In genomic region chr7:58151713-58152112, GRCm38 (mm10) we compare ENCODE assay signal across 20 mouse cellular contexts.
A peak's percentile ranks its signal among the peaks of the same experiment; 100 is the strongest.
DNase-seq lines count a peak whose midpoint lies in the region; ATAC-seq and TF ChIP-seq lines count a peak whose summit lies in the region.
"Had no signal": no experiment of that assay in that cellular context is flagged by ENCODE, and none has a peak within 500 bp of the region (broad histone marks: within the 10 kb centered on the region; RNA-seq: fewer than 3 reads in every experiment).

No protein-coding gene starts in this region.

- no peaks in the 10 kb centered on the region for H3K4me1 ChIP-seq in forebrain, postnatal 0 days (ENCODE audit: insufficient read depth)
- H3K4me1 ChIP-seq in forebrain, embryonic 10.5 days, result no peaks in the 10 kb centered on the region
- H3K4me1 ChIP-seq in midbrain, postnatal 0 days (ENCODE audit: insufficient read depth, low read length), result no peaks in the 10 kb centered on the region
- no peaks in the 10 kb centered on the region for H3K4me1 ChIP-seq in midbrain, embryonic 10.5 days
- H3K4me1 ChIP-seq: embryonic facial prominence, embryonic 13.5 days; heart, embryonic 12.5 days; hindbrain, embryonic 10.5 days; hindbrain, embryonic 15.5 days had no signal

- H3K27ac ChIP-seq in forebrain, postnatal 0 days (ENCODE audit: low read depth, low read length), result no peak overlapping the region
- no peak overlapping the region for H3K27ac ChIP-seq in forebrain, embryonic 10.5 days
- H3K27ac ChIP-seq in midbrain, postnatal 0 days (ENCODE audit: low read depth, low read length), result no peak overlapping the region
- no peak overlapping the region for H3K27ac ChIP-seq in midbrain, embryonic 10.5 days (replicated peaks)
- H3K27ac ChIP-seq: embryonic facial prominence, embryonic 13.5 days; gastrocnemius, adult 2 months; hindbrain, embryonic 10.5 days; hindbrain, embryonic 15.5 days had no signal

- H3K9me3 ChIP-seq in forebrain, postnatal 0 days (ENCODE audit: low read length), result no peaks in the 10 kb centered on the region
- no peaks in the 10 kb centered on the region for H3K9me3 ChIP-seq in forebrain, embryonic 10.5 days
- H3K9me3 ChIP-seq in midbrain, postnatal 0 days (ENCODE audit: low read length), result no peaks in the 10 kb centered on the region
- no peaks in the 10 kb centered on the region for H3K9me3 ChIP-seq in midbrain, embryonic 10.5 days (replicated peaks)
- H3K9me3 ChIP-seq: embryonic facial prominence, embryonic 13.5 days; hindbrain, embryonic 10.5 days; hindbrain, embryonic 15.5 days had no signal

- ATAC-seq in forebrain, postnatal 0 days, result peak; percentile 53; the same call in 1 of the 2 replicates
- ATAC-seq in midbrain, postnatal 0 days (ENCODE audit: low FRiP score), result no peak
- ATAC-seq: inflammation-experienced regulatory T-cells, adult 6 months; Patski had no signal

- no peak overlapping the region for H3K4me2 ChIP-seq in forebrain, postnatal 0 days (ENCODE audit: low read depth)
- H3K4me2 ChIP-seq in midbrain, postnatal 0 days (ENCODE audit: low read depth, low read length, poor library complexity, severe bottlenecking), result no peak overlapping the region
- H3K4me2 ChIP-seq: embryonic facial prominence, embryonic 13.5 days; heart, embryonic 12.5 days; hindbrain, embryonic 15.5 days had no signal

- WGBS in forebrain, postnatal 0 days, result 48% methylated on average over 3 of the region's 3 CpGs
- 55% methylated on average over 3 of the region's 3 CpGs for WGBS in forebrain, embryonic 10.5 days
- WGBS in midbrain, postnatal 0 days, result 46% methylated on average over 3 of the region's 3 CpGs
- WGBS in midbrain, embryonic 10.5 days, result 74% methylated on average over 3 of the region's 3 CpGs

- no peak overlapping the region for H3K9ac ChIP-seq in forebrain, postnatal 0 days
- H3K9ac ChIP-seq in midbrain, postnatal 0 days (replicated peaks; ENCODE audit: low read length, poor library complexity, severe bottlenecking), result no peak overlapping the region
- H3K9ac ChIP-seq: embryonic facial prominence, embryonic 13.5 days; heart, embryonic 12.5 days; hindbrain, embryonic 15.5 days had no signal

- no peak overlapping the region for H3K4me3 ChIP-seq in forebrain, postnatal 0 days (ENCODE audit: low read depth, low read length)
- H3K4me3 ChIP-seq in forebrain, embryonic 10.5 days, result no peak overlapping the region
- no peak overlapping the region for H3K4me3 ChIP-seq in midbrain, postnatal 0 days (ENCODE audit: low read depth, low read length)
- H3K4me3 ChIP-seq in midbrain, embryonic 10.5 days, result no peak overlapping the region
- H3K4me3 ChIP-seq: embryonic facial prominence, embryonic 13.5 days; gastrocnemius, adult 2 months; heart, embryonic 12.5 days; hindbrain, embryonic 10.5 days; hindbrain, embryonic 15.5 days had no signal

- no peaks in the 10 kb centered on the region for H3K36me3 ChIP-seq in forebrain, postnatal 0 days (ENCODE audit: insufficient read depth)
- H3K36me3 ChIP-seq in forebrain, embryonic 10.5 days (replicated peaks), result no peaks in the 10 kb centered on the region
- H3K36me3 ChIP-seq in midbrain, postnatal 0 days (ENCODE audit: insufficient read depth, low read length), result no peaks in the 10 kb centered on the region
- no peaks in the 10 kb centered on the region for H3K36me3 ChIP-seq in midbrain, embryonic 10.5 days
- H3K36me3 ChIP-seq: embryonic facial prominence, embryonic 13.5 days; heart, embryonic 12.5 days; hindbrain, embryonic 10.5 days; hindbrain, embryonic 15.5 days had no signal

- TF ChIP-seq POLR2A in brain, embryonic 14.5 days (IDR thresholded peaks at IDR 0.05; ENCODE audit: borderline replicate concordance, extremely low read depth, insufficient read depth, insufficient read length, poor library complexity, severe bottlenecking), result no peak

- TF ChIP-seq CTCF in forebrain, postnatal 0 days (IDR thresholded peaks at IDR 0.05; ENCODE audit: low read depth), result no peak
- TF ChIP-seq CTCF in midbrain, postnatal 0 days (IDR thresholded peaks at IDR 0.05), result no peak
- TF ChIP-seq CTCF in brain, embryonic 14.5 days (IDR thresholded peaks at IDR 0.05; ENCODE audit: borderline replicate concordance, extremely low read depth, insufficient read depth, insufficient read length), result no peak

- peak; percentile 15 for DNase-seq in forebrain, postnatal 0 days
- DNase-seq in forebrain, embryonic 10.5 days (ENCODE audit: extremely low spot score, low spot score), result no peak
- DNase-seq in midbrain, postnatal 0 days (ENCODE audit: low spot score), result peak; percentile 15
- no peak for DNase-seq in midbrain, embryonic 10.5 days (ENCODE audit: low spot score)
- DNase-seq in brain, embryonic 14.5 days (ENCODE audit: low read depth), result peak; percentile 20
- no peak for DNase-seq in lung, postnatal 25 days (ENCODE audit: low spot score)
- DNase-seq: adrenal gland, adult 2 months; adrenal gland, postnatal 25 days; cerebellum, adult 11 months; cerebellum, adult 8-10 months; cerebellum, postnatal 25 days; gastrocnemius, adult 2 months; gastrocnemius, postnatal 25 days had no signal

- no peaks in the 10 kb centered on the region for H3K27me3 ChIP-seq in forebrain, postnatal 0 days (ENCODE audit: insufficient read depth, low read length)
- no peaks in the 10 kb centered on the region for H3K27me3 ChIP-seq in forebrain, embryonic 10.5 days (ENCODE audit: poor library complexity, severe bottlenecking)
- no peaks in the 10 kb centered on the region for H3K27me3 ChIP-seq in midbrain, postnatal 0 days (ENCODE audit: insufficient read depth, low read length)
- H3K27me3 ChIP-seq in midbrain, embryonic 10.5 days (ENCODE audit: low read depth, poor library complexity, severe bottlenecking), result no peaks in the 10 kb centered on the region
- H3K27me3 ChIP-seq: CH12.LX; embryonic facial prominence, embryonic 13.5 days; heart, embryonic 12.5 days; hindbrain, embryonic 15.5 days; Patski had no signal

Comparison
In these comparisons a context has a peak if more than half of its experiments do, and no peak if none do; other contexts are left out.
1. DNase-seq: peak in forebrain, postnatal 0 days (single experiment), midbrain, postnatal 0 days (single experiment) and brain, embryonic 14.5 days (single experiment); none in forebrain, embryonic 10.5 days (single experiment), midbrain, embryonic 10.5 days (single experiment) and lung, postnatal 25 days (single experiment).